Mouse (Mus musculus) liver, embryonic 14.5 days (tissue): Measurements from ENCODE around the gene Gamt. TPM values are rescaled to one million over a fixed set of nuclear protein-coding genes. Genes with fewer than 3 reads are reported as not detected.

Experiments
- ATAC-seq: fragments of 200-750 bp; cut with Nextera tagmentation; 2 replicates; pipeline ENCODE4 v1.8.0; 2017; ENCODE audit warnings: moderate number of reproducible peaks, mild to moderate bottlenecking, moderate library complexity; ENCODE audit not compliant: insufficient read depth
- DNase-seq, 3 experiments: peaks; one replicate each; pipeline ENCODE4 v3.0.0-alpha.2; 2012 to 2013; ENCODE audit warnings: low read depth in 3 of 3, low spot score in 3 of 3
- H3K27ac ChIP-seq: fragments of 300-500 bp; sonication (generic); 2 replicates; pipeline ENCODE4 v1.5.1; 2014; ENCODE audit warnings: moderate library complexity, mild to moderate bottlenecking, control low read depth, inconsistent platforms
- H3K27me3 ChIP-seq: fragments of 300-500 bp; sonication (generic); 2 replicates; pipeline ENCODE4 v1.6.1; 2014; ENCODE audit warnings: mild to moderate bottlenecking, low read length, moderate library complexity; ENCODE audit not compliant: control insufficient read depth, insufficient read depth
- H3K36me3 ChIP-seq: fragments of 300-500 bp; sonication (generic); replicated peaks from 2 replicates; pipeline ENCODE4 v1.6.1; 2014; ENCODE audit warnings: low read depth; ENCODE audit not compliant: control insufficient read depth, insufficient read depth
- H3K4me1 ChIP-seq, 2 experiments: fragments of 200-500 bp in 1 of 2; fragments of 300-500 bp in 1 of 2; sonication (generic) in 1 of 2; replicated peaks; 2 replicates each; pipeline ENCODE4 v1.6.1; 2012 to 2014; ENCODE audit warnings: antibody characterized with exemption in 1 of 2, inconsistent platforms in 1 of 2, low read length in 1 of 2; ENCODE audit not compliant: control insufficient read depth in 2 of 2, insufficient read depth in 2 of 2
- H3K4me2 ChIP-seq: fragments of 300-500 bp; sonication (generic); 2 replicates; pipeline ENCODE4 v1.6.1; 2014; ENCODE audit warnings: low read depth, mild to moderate bottlenecking, control low read depth, moderate library complexity
- H3K4me3 ChIP-seq, 2 experiments: fragments of 200-500 bp in 1 of 2; fragments of 300-500 bp in 1 of 2; sonication (generic) in 1 of 2; 2 replicates each; pipeline ENCODE4 v1.5.1; 2012 to 2014; ENCODE audit warnings: low read depth in 2 of 2, low read length in 2 of 2, mild to moderate bottlenecking in 2 of 2, control low read depth in 1 of 2, inconsistent platforms in 1 of 2, moderate library complexity in 1 of 2; ENCODE audit not compliant: insufficient read depth in 1 of 2
- H3K9ac ChIP-seq: fragments of 300-500 bp; sonication (generic); replicated peaks from 2 replicates; pipeline ENCODE4 v1.6.1; 2014; ENCODE audit warnings: mild to moderate bottlenecking, control low read depth, moderate library complexity
- H3K9me3 ChIP-seq: fragments of 300-500 bp; sonication (generic); 2 replicates; pipeline ENCODE4 v1.6.1; 2016; ENCODE audit warnings: low read length, mixed read lengths; ENCODE audit not compliant: control insufficient read depth
- CTCF ChIP-seq: IDR thresholded peaks from 2 replicates; pipeline ENCODE4 v1.5.1; 2016; ENCODE audit warnings: antibody characterized with exemption, low read depth, control low read depth
- EP300 ChIP-seq: IDR thresholded peaks from 2 replicates; pipeline ENCODE4 v1.6.1; 2016; ENCODE audit warnings: antibody characterized with exemption, low read depth
- WGBS: fragments of 180-500 bp; shearing (Covaris S2); extraction: QIAGEN DNeasy Blood & Tissue Kit; methylation state at CpG from one replicate; pipeline ENCODE4 v1.1.7; 2014; ENCODE audit not compliant: insufficient replicate concordance; 5-methylcytosine and 5-hydroxymethylcytosine counted together
- polyA plus RNA-seq, 2 experiments: library from polyadenylated mRNA; depleted of rRNA in 1 of 2; stranded (reverse) in 1 of 2; unstranded in 1 of 2; fragments of >200 nt; fragmentation: Nextera tagmentation in 1 of 2; extraction: Ambion mirVana in 1 of 2; gene quantifications; 2 replicates each; pipeline versions ENCODE4 v1.2.1 to v1.2.3; 2012 to 2014

Gamt gene
- polyA plus RNA-seq, 2 experiments: 41.4 to 64.9 TPM

- H3K27me3 ChIP-seq: no peaks in the 10 kb centered on the region
- 49% methylated on average over 12 of the region's 12 CpGs for WGBS
- H3K9ac ChIP-seq: peak overlapping the region; percentile 12; the same call in 1 of the 2 replicates
- no peak for ATAC-seq
- peak overlapping the region; percentile 79 for H3K4me2 ChIP-seq
- H3K4me3 ChIP-seq: peak overlapping the region in 1 of 2 experiments; percentile 57; a peak in 2 of 4 replicates
- peaks cover 30 to 31% of the 10 kb centered on the region in 2 experiments for H3K4me1 ChIP-seq
- no peak for DNase-seq
- H3K9me3 ChIP-seq: no peaks in the 10 kb centered on the region
- TF ChIP-seq CTCF (no peak), EP300 (0 out of 2 replicates have a peak, but pooled peaks have one; percentile 10)
- H3K27ac ChIP-seq: peak overlapping the region; percentile 80
- peaks cover 4% of the 10 kb centered on the region; the same call in 1 of the 2 replicates for H3K36me3 ChIP-seq
Observed at GRCm38 (mm10) chr10:80262169-80262568, 1.4 kb upstream of the Gamt start.

GRCm38 (mm10) chr10:80261585-80261968 is 765 bp upstream of the Gamt start:
- H3K27me3 ChIP-seq: no peaks in the 10 kb centered on the region
- under 1% methylated on average over 14 of the region's 14 CpGs for WGBS
- peak; percentile 68 for ATAC-seq
- peak overlapping the region; percentile 79 for H3K4me2 ChIP-seq
- H3K4me3 ChIP-seq: peak overlapping the region; percentile 57 to 70
- peak overlapping the region; percentile 46 for H3K9ac ChIP-seq
- no peaks in the 10 kb centered on the region for H3K9me3 ChIP-seq
- H3K27ac ChIP-seq: peak overlapping the region; percentile 80
- H3K36me3 ChIP-seq: peaks cover 7% of the 10 kb centered on the region; the same call in 1 of the 2 replicates
- peak; percentile 94 for DNase-seq
- TF ChIP-seq CTCF: no peak
- H3K4me1 ChIP-seq: peaks cover 27 to 28% of the 10 kb centered on the region in 2 experiments

DNA sequence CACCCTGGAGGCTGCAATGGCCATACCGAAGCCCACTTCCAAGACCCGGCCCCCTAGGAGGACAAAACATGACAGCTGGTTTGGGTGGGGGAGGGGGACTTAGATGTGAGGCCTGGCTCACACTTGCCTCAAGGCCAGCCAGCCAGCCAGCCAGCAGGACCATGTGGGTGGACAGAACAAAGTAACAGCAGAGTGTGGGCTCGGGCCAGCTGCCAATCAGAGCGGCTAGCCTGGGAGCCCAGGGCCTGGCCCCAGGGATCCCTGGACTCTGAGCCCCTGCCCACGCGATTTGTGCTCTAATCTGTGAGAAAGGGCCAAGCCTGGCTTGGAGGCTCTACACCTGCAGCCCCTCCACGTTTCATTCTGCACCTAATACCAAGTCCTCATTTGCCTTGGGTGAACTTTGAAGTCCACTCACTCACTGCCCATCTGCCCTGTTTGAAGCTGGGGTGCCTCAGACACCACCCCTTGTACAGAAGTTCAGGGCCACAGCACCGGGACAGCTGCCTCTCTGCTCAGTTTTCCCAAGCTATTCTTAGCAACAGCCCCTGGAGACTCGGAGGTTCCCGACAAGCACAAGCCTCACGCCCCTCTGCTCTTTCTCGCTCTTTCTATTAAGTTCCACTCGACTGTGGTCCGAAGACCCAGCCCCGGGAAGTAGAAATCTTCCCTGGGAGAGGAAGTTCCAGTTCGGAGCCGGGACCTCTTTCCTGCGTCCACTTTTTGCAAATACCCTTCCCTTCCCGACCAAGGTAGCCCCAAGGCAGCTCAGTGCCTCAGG is 761 bp downstream of the Gamt start:
- peak overlapping the region; percentile 20; the same call in 1 of the 2 replicates for H3K27ac ChIP-seq
- DNase-seq (no peak), ATAC-seq (no peak)
- WGBS: 12% methylated on average over 19 of the region's 19 CpGs
- H3K27me3 ChIP-seq: no peaks in the 10 kb centered on the region
- peaks cover 24% of the 10 kb centered on the region in 2 experiments for H3K4me1 ChIP-seq
- peak overlapping the region; percentile 79 for H3K4me2 ChIP-seq
- no peaks in the 10 kb centered on the region for H3K9me3 ChIP-seq
- H3K4me3 ChIP-seq: peak overlapping the region; percentile 42 to 57
- H3K9ac ChIP-seq: peak overlapping the region; percentile 52
- no peak for TF ChIP-seq CTCF
- no peak for TF ChIP-seq EP300
- H3K36me3 ChIP-seq: peaks cover 19% of the 10 kb centered on the region

DNA sequence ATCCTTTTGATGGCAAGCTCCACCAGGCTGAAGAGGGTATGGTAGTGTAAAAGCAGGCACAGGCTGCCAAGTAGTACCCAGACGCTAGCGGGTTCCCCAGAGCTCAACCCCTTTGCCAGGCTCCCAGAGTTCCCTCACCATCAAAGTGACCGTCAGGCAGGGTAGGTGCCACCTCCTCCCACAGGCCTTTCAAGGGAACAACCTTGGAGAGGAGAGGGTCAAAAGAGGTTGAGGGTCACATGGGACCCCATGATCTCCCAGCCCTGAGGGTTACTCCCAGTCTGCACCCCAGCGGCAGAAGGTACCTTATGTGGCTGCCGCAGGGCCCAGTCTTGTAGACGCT is 1.4 kb downstream of the Gamt start:
- Histone ChIP-seq H3K36me3 (peaks cover 23% of the 10 kb centered on the region), H3K4me3 (peak overlapping the region; percentile 18 to 57; a peak in 2 of 4 replicates), H3K4me1 (peaks cover 24% of the 10 kb centered on the region in 2 experiments), H3K27ac (no peak overlapping the region), H3K9ac (no peak overlapping the region), H3K4me2 (peak overlapping the region; percentile 79), H3K9me3 (no peaks in the 10 kb centered on the region), H3K27me3 (no peaks in the 10 kb centered on the region)
- DNase-seq (no peak), ATAC-seq (no peak)
- TF ChIP-seq CTCF: no peak
- no peak for TF ChIP-seq EP300
- 77% methylated on average over 6 of the region's 6 CpGs for WGBS

DNA sequence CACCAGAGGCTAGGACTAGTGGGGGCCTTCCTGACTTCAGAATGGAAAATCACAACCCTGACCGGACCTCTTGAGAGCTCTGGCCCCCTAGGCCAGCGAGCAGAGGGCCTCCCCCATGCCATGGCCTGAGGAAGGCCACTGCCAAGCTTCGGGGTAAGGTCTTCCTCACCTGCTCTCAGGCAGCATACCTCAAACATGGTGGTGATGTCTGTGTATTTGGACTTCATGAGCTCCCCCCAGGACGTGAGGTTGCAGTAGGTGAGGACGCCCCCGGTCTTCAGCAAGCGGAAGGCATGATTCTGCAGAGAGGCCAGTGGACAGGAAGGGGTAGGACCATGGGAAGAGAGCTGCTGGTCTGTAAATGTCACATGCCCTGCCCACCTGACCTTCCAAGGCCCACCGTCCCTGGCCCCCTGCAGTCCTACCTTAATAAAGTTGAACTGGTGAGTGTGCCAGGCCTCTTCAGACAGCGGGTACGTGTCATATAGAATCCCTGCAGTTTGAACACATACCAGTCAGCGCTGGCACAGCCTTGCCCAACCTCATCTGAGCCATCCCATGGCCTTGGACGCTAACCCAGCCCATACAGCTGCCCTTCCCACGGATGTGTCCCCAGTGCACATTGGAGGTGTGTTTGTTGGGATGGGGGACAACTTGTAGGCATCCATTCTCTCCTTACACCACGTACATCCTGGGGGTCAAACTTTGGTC is 1.9 kb downstream of the Gamt start:
- no peaks in the 10 kb centered on the region for H3K9me3 ChIP-seq
- peak overlapping the region; percentile 79 for H3K4me2 ChIP-seq
- ATAC-seq: no peak
- peaks cover 26% of the 10 kb centered on the region for H3K36me3 ChIP-seq
- no peak overlapping the region for H3K9ac ChIP-seq
- DNase-seq: no peak
- H3K27me3 ChIP-seq: no peaks in the 10 kb centered on the region
- H3K4me1 ChIP-seq: peaks cover 20% of the 10 kb centered on the region in 2 experiments
- no peak overlapping the region for H3K27ac ChIP-seq
- no peak for TF ChIP-seq CTCF
- TF ChIP-seq EP300: no peak
- no peak overlapping the region for H3K4me3 ChIP-seq
- 82% methylated on average over 14 of the region's 14 CpGs for WGBS
